Mouse (Mus musculus) right cerebral cortex, adult 18-20 months (tissue): ENCODE measurements at regions not wholly inside any gene's neighbourhood (a gene's known extent, or its start where the extent isn't known, plus 50 kb on each side); places are given as distances from the start of the nearest gene placed in this dataset.

Source experiments
- DNase-seq: peaks from one replicate; pipeline ENCODE4 v3.0.0; 2022; ENCODE audit warnings: mixed read lengths

- no peak for DNase-seq
Measured at GRCm38 (mm10) chr12:70674144-70674543, 151.2 kb upstream of the Frmd6 start.

- DNase-seq, result no peak
Measured at GRCm38 (mm10) chr12:70675846-70676245, 149.5 kb upstream of the Frmd6 start.

- DNase-seq, result peak; percentile 44
Measured at GRCm38 (mm10) chr12:70679701-70680425, 145.5 kb upstream of the Frmd6 start.

GRCm38 (mm10) chr12:70681407-70681990 lies 143.8 kb upstream of the Frmd6 start:
- no peak for DNase-seq

DNA sequence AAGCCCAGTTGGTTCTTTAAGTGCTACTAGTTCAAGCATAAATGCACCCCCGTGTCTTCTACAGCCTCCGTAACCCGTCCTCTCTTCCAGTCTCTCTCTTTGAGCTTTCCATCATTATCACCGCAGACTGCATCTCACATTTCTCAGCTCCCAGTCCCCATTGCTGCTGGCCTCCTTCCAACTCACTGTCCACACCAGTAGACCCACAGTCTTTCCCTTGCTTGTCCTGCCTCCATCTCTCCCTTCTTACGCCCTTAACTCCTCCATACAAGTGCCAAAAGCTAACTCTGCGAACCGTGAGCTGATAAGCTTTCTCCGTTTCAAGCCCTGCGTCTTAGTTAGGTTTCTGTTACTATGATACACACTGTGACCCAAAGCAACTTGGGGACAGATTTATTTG lies 141.0 kb upstream of the Frmd6 start:
- no peak for DNase-seq

- no peak for DNase-seq
Measured at GRCm38 (mm10) chr12:70685432-70685831, 139.9 kb upstream of the Frmd6 start.

DNA sequence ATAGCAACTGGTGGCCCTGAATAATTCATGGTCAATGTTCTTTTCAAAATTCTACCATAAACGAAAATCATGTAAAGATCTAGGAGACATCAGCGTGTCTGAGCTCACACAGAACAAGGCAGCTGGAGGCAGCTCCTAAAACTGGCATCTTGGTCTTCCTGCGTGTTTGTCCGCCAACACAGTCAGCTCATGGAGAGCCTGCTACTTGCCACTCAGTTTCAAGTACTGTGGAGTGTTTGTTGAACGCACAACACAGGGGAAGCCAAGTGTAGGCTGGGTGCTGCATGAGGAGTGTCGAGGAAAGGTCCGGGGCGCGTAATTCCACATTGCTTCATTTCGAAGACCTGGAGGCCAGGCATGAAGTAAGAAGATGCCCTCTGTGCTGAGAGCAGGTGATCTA lies 139.0 kb upstream of the Frmd6 start:
- peak; percentile 25 for DNase-seq

DNA sequence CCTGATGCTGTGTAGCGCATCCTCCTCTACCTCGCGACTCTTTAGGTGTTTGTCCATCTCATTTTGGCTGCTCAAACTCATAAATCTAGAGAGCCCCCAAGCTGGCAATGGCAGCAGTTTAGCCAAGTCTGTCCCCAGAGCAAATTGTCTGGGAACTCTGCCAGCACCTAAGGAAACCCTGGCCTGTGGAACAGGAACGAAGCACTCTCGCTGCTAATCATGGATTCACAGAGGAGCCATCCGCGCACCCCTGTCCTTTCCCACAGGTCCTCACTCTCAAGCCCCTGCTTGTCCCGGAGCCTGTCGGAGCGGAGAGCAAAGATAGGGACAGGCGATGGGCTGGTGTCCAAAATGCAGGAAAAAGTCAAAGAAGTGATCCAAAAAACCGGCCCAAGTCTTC lies 138.3 kb upstream of the Frmd6 start:
- no peak for DNase-seq

- no peak for DNase-seq
Measured at GRCm38 (mm10) chr12:70695162-70695561, 130.2 kb upstream of the Frmd6 start.

- peak; percentile 79 for DNase-seq
Measured at GRCm38 (mm10) chr12:70696256-70696655, 129.1 kb upstream of the Frmd6 start.

DNA sequence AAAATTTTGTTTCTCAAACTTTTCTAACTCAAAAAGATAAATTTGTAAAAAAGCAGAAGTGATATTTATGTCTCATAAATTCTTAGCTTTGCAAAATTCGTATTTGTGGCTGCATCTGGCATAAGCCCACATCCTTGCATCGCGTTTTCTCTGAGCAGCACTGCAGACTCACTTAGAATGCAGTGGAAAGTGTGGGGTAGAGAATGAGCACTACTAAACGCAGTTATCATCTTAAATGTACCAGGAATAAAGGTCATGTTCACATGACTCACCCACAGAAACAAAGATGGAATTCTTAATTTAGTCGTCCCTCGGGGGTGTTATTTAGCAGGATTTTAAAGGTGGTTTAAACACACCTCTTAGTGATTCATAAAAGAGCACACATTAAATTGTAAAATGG lies 126.8 kb upstream of the Frmd6 start:
- DNase-seq, result peak; percentile 69

DNA sequence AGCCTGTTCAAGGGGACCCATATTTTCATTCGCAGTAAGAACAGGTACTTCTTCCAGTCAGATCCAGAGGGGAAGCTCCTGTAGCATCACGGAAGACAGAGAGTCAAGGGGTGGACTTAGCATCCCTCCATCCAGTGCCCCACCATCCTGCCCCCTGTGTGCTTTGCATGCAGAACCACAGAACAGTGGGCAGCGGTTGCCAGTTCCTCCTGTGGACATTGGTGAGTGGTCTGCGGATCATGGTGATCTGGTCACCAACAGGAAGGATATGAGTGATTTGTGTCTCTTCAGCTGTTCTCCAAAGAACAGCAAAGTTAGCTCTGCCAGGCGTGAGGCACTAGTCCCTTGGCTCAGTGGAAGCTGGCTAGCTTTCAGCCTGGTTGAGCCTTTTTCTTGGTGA lies 122.8 kb upstream of the Frmd6 start:
- DNase-seq, result no peak

DNA sequence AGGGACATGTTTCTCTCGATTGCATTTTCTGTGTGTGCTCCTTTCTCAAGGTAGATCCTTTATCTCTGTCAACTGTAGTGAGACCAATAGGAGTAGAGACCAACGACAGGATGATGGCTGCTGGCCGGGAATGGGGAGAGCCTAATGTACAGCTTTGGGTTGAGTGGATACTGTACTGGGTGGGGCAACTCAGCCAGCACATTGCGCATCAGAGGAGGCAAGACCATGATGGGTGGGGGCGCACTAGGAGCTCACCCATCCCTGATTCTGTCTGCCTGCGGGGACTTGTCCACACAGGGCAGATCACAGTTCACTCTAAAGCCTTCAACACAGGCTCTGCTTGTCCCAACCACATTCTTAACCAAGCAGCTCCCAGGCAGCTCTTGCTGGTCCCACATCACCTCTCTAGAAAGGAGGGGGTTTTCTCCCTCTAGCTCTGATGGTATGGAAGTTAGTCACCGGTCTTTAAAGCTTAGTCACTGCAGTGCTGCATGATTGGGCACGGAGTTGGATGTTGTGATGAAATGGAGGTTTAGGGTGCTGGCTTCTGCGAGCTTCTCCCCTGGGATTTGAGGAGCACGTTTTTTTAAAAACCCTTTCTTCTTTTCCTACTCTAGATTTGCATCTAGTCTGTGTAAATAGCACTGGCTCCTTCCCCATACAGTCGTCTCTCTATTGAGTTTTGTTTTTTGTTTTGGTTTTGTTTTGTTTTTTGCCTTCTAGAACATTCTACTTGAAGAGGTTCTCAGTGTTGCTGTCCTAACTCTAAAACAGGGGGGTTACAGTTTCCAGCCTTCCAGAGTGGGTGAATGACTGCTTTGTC lies 118.3 kb upstream of the Frmd6 start:
- DNase-seq, result no peak

DNA sequence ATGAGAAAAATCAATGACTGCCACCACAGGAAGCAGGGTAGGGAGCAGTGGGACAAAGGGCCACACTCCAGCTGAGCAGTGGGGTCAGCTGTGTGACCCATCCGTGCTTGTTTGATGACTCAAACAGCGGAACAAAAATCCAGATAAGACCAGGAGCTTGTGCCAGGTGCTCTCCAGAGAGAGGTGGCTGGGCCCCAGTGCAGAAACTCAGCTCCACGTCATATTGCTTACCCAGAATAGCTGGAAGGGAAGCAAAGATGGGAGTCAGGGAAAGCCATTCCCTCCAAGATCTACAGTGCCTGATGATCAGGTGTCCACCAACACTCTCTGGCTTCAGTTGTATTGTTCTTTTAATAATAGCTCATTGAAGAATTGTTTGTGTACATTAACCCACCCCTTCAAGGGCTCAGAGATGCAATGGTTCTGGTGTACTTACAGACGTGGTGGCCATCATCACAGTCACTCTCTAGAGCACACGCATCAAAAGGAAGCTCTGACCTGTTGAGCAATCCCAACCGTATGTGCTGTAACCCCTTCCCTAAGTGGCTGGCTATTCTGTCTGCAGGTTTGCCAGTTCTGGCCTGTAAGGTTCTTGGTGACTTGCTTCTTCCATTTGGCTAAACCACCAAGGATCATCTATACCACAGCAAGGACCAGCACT lies 117.6 kb upstream of the Frmd6 start:
- DNase-seq, result no peak

DNA sequence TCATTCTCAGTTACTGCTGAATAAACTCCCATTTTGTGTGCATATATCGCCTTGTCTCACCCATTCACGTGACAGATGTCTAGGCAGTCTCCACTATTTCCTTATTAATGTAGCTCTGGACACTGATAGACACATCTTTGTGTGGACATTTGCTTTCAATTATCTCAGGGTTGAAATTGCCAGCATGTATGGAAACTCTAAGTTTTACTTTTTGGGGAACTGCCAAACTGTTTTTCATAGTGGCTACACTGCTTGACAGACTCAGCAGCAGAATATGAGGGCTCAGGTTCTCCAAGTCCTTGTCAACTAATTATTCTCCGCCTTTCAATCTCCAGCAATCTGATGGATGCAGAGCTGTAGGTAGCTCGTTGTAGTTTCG lies 117.0 kb upstream of the Frmd6 start:
- DNase-seq, result no peak

DNA sequence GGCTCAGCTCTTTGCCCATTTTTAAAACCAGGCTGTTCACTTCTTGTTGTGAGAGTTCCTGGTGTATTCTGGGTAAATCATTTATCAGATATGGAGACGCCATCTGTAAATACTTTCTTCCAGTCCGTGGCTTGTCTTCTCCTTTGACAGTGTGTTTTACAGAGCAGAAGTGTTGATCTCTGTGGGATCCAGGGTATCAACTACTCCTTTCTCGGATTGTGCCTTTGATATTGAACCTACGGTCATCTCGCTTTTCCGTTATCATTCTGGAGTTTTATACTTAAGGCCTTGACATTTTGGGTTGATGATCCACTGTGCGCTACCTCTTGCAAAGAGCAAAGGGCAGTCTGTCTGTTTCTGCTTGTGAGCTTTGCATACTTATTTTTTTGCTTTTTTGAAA lies 115.0 kb upstream of the Frmd6 start:
- no peak for DNase-seq

DNA sequence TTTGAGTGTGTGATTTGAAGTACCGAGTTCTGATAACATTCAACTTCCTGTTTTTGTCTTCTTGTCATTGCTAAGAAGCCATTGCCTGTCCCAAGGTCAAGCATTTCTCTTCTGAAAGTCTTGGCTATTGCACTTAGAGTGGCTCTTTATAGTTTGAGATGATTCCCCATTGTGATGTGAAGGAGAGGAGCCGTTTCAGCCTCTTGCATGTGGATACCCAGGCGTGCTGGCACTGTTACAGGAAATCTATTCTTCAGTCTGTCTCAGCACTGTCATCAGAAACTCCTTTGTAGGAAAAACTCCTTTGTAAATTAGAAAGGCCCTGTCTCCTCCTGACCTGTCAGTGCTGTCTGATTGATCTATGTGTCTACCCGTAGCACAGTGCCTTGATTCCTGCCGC lies 114.3 kb upstream of the Frmd6 start:
- no peak for DNase-seq

DNA sequence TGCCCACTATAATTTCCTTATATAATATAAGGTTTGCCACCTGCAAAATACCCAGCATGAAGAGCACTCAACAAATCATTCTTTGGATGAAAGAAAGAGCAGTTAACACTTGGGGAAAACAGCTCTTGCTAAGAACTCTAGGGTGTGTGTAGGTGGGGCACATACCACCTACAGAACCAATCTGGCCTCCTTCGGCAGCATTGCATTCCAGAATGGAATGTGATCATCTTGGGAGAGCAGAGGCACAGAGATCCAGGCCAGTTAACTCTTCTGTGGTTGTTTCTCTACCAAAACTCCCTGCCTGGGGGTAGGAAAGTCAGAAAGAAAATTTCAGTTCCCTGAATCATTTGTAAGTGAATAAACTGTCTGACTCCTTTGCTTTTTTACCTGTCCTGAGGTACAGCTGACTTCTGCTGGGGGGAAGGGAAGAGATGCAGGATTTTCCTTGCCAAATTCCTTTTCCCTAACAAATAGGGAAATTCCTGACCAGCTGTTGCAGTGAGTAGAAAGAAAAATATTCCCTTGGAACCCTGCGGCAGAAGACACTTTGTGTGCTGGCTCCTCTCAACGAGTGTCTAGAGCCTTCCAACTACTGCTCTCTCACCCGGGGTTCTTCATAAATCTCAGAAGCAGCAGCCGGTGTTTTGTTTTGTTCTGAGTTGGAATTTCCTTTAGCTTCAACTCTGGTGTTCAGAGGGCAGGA lies 112.8 kb upstream of the Frmd6 start:
- peak; percentile 67 for DNase-seq

DNA sequence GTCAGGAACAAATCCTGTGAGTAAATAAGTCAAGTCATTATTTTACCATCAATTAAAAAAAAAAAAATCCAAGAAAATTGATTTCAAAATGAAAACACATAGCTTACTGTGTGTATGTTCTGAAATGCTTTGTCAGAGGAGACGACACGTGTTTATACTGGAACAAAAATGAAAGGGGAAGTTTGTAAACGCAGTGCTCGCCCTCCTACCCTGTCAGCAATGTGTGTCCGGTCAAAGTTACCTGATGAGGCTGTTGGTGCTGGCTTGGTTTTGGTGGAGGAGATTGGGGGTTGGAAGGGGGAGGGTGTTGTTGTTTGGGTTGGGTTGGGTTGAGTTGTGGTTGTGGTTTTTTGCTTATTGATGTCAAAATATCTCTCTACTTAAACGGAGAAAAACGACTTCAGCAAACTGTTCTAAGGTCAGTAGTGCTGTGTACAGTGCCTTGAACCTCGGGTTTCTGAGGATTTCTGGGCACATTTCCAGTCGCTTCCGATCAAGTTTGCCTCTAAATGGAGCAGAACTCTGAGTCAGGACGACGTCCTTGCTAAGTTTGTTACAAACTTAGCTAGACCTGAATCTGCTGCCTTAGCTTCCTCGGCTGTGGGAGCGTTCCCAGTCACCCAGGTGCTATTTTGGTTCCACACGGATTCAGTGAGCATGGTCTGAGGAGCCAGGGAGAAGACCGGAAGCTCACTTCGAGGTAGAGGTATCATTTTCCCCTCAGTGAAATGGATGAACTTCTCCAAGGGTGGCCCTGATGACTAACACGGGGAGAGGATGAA lies 111.6 kb upstream of the Frmd6 start:
- DNase-seq, result peak; percentile 67

GRCm38 (mm10) chr12:70714281-70714679 lies 111.0 kb upstream of the Frmd6 start:
- peak; percentile 90 for DNase-seq

GRCm38 (mm10) chr12:70715836-70716235 lies 109.5 kb upstream of the Frmd6 start:
- no peak for DNase-seq

DNA sequence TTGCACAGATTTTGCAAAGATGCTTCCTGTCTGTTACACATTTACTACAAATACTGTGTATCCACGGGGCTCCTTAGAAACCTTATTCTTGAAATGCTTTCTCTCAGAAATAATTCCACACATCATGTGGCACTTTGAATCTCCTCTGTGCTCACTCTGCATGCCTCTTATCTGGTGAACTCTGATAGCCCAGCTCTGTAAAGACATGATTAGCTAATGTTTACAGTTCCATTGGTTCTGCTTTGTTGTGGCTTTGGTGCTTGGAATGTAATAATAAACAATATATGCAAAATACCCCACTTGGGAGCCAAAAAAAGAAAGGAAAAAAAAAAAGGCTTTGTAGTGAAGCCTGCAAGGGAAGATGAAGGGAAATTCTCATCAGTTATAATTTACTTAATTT lies 106.7 kb upstream of the Frmd6 start:
- no peak for DNase-seq
